Mouse (Mus musculus): ENCODE measurements at regions not wholly inside any gene's neighbourhood (a gene's known extent, or its start where the extent isn't known, plus 50 kb on each side); places are given as distances from the start of the nearest gene placed in this dataset.

DNA sequence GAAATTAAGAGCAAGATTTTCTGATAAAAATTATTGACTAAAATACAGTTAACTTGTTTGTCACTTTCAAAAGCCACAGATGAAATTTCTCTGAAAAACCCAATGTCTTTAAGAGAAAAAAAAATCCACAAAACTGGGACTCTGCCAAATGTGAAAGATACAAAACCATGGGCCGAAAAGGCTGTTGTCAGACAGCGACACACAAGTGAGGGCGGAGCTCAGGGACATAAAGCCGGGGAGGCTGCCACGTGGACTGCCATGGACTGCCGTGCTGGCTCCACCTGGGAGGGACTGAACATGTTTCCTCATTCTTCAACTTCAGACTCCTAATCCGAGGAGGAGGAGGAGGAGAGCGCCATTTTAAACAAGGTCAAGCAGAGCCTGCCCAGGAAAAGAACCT lies 200.4 kb upstream of the Klf14 start:
- DNase-seq (ENCODE audit: low read depth, low spot score), result no peak

GRCm38 (mm10) chr6:31159935-31160670 lies 201.2 kb upstream of the Klf14 start:
- no peak for DNase-seq (ENCODE audit: low read depth, low spot score)

DNA sequence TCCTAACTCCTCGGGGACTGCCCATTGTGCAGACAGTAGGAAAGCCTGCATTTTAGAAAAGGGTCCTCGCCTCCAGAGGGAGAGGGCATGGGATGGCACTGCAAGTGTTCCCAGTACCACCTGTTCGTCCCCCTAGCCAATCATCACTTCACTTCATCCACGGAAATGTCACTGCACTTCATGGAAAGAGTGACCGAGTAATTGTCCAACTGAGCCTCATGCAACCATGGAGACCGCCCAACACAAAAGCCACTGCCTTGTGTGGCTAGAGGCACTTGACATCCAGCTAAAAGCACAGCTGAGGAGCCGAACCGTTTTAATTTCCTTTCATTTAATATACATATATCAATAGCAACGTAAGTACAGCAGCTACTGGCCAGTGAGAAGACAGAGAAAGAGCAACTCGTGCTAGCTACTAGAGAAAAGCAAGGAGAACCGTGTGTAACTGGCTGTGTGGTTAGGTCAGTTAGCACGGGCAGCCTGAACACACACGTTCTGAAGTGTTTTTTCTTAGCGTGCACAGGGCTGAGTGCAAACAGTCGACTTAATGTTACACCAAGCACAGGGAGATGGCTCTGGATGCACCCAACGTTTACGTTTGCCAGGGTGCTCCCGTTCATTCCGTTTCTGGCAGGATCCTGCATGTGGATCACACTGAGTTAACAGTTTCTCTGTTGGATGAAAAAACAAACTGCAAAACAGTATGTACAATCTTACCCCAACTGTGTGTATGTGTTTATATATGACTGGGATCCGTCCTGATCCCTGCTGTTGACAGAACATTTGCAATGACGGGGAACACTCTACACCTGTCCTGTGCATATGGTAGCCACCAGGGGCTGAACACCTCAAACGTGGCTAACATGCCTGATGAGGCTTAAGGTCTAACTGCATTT lies 202.8 kb upstream of the Klf14 start:
- no peak for DNase-seq (ENCODE audit: low read depth, low spot score)

DNA sequence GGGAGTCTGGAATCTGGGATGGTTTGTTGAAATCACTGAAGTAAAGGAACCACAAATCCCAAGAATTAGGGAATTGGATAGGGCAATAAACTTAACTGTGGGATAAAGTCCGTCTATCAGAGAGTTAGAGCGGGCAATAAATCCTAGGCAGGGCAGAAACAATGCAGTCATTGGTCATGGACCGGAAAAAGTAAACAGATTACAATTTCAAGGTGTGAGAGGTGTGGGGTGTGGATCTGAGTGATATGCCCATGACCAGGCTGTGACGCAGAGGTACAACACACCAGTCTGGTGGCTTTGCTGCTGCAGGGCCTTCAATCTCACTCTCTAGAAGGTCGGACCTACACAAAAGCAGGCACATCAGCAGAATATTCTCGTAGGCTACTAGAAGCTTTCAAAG lies 206.1 kb upstream of the Klf14 start:
- DNase-seq (ENCODE audit: low read depth, low spot score), result no peak

GRCm38 (mm10) chr6:31166347-31166746 lies 207.5 kb upstream of the Klf14 start:
- DNase-seq (ENCODE audit: low read depth, low spot score), result no peak

GRCm38 (mm10) chr6:31167732-31168131 lies 208.9 kb upstream of the Klf14 start:
- no peak for DNase-seq (ENCODE audit: low read depth, low spot score)

DNA sequence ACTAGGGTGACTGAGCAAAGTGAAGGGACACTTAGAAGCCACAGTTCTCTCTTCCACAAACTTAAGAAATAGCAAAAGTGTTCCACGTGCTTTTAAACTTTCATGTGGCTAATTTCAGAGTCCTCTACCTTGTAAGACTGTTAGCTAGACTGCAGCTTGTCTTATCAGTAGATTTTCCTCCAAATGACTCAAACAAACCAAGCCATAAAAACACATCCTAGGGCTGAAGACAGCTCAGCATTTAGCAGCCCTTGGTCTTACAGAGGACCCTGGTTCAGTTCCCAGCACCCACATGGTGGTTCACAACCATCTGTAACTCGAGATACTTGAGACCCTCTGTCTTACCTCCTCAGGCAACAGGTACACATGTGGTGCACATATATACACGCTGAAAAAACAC lies 209.9 kb upstream of the Klf14 start:
- DNase-seq (ENCODE audit: low read depth, low spot score), result no peak

DNA sequence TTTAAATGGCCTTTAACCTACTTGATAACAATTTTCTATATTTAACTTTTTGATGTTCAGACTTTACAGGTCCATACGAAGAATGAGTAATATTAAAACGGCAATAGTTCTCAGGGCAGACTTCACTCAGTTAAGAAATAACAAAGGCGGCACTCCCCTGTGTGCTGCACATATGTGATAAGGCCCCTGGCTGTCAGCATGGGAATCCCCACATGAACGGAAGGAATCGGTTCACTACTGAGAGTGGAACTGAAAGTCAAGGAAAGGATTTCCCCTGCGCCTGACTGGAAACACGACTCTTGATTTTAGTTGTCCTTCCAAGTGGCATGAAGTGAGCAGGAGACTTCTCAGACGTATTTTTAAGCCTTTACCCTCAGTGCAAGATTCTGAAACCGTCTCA lies 210.5 kb upstream of the Klf14 start:
- DNase-seq (ENCODE audit: low read depth, low spot score), result no peak

- DNase-seq (ENCODE audit: low read depth, low spot score), result no peak
Measured at GRCm38 (mm10) chr6:31169868-31170600, 211.2 kb upstream of the Klf14 start.

GRCm38 (mm10) chr6:31171831-31172569 lies 213.1 kb upstream of the Klf14 start:
- peak; percentile 63 for DNase-seq (ENCODE audit: low read depth, low spot score)

- no peak for DNase-seq (ENCODE audit: low read depth, low spot score)
Measured at GRCm38 (mm10) chr6:31175769-31176168, 216.9 kb upstream of the Klf14 start.

DNA sequence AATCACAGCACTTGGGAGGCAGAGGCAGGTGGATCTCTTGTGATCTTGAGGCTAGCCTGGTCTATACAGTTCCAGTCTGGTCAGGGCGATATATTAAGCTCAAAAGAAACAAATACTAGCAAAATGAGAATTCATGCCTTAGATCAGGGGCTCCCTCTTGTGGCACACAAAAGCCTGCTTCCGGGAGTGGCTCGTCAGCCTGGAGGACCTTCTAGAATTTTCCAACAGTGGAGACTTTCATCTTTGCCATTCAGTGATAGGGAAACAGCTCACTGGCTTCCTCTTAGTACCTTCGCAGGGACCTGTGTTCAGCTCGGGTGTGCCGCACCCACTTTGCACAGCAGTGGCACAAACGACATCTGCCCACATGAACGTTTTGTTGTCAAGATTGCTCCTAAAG lies 217.5 kb upstream of the Klf14 start:
- no peak for DNase-seq (ENCODE audit: low read depth, low spot score)

DNA sequence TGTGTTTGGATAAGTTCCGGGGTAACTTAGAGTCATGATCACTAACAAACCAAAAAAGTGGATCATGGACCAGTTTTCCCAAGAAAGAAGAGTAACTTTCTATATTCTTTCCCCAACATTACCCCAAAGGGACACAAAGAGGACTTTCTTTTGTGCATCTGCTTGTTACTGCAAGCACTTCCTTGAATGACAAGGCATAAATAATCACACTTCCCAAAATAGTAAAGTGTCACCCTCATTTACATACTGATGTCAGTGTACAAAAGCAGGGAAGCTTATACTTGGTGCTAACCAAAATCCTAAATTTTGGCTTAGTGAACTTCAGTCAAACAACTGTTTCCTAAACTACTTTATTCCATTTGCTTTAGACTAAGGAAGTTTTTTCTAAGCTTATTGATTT lies 218.0 kb upstream of the Klf14 start:
- DNase-seq (ENCODE audit: low read depth, low spot score), result no peak

DNA sequence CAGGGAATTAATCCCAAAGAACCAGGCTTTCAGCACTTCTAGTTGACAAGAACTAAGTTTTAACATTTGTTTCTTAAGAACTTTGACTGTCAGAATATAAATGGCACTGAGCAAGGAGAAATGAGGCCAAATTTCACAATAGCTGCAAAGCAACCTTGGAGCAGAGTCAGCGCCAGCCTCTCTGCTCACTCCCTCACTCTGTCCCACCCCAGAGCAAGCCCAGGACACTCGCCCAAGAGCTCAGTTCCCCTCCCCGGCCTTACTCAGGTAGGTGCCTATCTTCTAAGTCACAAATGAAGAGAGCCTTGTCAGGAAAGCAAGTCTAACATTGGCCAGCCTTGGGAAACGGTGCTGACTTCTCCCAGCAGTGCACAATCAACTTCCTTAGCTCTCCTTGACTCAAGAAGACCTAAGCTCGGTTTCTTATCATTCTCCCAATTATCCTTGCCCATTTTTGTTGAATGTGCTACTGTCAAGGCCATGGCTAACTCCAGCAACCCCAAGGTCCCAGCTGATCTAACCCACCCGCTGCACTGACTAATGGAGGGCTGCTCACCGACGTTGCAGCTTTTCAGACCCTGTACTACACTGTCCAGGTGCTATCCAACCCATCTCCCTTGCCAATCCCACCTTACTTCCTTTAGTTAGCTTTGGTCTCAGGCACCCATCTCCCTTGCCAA lies 219.5 kb upstream of the Klf14 start:
- no peak for DNase-seq (ENCODE audit: low read depth, low spot score)

DNA sequence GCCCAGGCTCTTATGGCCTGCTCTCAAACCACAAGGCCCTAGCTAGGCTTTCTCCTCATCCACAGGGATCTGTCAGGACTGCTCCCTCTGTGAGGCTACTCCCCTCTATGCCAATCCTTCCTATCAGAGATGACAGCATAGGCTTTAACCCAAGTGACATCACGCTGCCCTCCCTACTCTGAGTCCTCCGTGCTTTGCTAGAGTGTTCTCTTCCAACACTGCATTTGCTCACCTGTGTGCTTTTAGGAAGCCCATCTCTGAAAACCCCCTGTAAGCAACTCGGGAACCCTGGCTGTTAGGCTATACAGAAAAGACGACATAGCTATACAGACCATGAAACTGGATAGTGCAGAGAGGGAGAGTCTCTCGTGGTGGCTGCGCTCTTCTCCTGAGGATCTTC lies 216.3 kb upstream of the Mkln1 start:
- no peak for DNase-seq (ENCODE audit: low read depth, low spot score)

DNA sequence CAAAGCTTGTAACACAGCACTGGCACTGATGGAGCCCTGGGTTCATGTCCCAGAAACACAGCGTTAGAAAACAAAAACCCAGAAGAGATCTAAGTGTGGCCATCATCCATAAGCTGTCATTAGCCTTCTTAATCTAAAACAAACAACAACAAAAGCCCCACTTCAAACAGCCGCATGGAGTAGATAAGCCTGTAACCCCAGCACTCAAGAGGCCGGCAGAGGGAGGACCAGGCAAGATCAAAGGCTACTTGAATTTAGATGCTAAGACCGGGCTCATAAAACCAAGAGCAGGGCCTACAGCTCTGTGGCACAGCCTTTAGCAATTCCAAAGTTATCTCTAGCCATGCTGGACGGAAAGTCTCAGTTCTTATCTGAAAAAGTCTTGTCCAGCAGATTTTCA lies 215.4 kb upstream of the Mkln1 start:
- DNase-seq (ENCODE audit: low read depth, low spot score), result no peak

GRCm38 (mm10) chr6:31184554-31184953 lies 214.0 kb upstream of the Mkln1 start:
- DNase-seq (ENCODE audit: low read depth, low spot score), result no peak

DNA sequence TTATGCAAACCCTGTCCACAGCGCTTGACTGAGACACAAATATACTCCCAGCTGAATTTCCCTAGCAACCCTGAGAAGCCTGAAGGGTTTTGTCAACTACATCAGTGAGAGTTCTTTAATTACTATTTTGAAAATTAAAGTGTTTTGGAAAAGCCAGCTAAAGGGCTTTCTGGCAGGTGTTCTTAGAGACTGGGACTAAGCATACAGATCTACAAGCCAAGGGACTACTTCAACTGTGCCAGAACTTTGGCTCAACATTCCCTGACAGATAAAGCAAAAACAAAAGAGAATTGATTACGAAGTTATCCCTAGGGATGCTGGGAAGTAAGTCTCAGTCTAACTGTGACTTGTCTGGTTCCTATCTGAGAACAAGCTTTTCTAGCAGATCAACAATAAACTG lies 213.4 kb upstream of the Mkln1 start:
- no peak for DNase-seq (ENCODE audit: low read depth, low spot score)

- DNase-seq (ENCODE audit: low read depth, low spot score), result no peak
Measured at GRCm38 (mm10) chr6:31188066-31188465, 210.5 kb upstream of the Mkln1 start.

DNA sequence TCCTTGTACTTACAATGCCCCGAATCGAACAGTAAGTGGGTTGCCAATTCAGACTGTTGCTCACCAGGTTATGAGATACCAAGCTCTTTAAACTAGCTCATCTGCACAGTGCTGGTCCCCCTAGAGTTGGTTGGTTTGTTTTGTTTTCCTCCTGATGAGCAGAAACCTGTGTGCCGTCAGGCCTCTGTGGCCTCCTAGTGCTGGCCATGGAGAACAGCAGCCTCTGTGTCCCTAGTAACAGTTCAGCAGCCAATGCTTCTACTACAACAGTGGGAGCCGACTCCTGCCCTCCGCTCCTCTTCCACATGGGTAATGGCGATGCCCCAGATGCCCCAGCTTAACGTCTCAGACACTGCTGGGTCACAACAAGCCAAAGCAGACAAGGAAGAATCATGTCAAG lies 209.5 kb upstream of the Mkln1 start:
- no peak for DNase-seq (ENCODE audit: low read depth, low spot score)

GRCm38 (mm10) chr6:31190070-31190469 lies 208.5 kb upstream of the Mkln1 start:
- DNase-seq (ENCODE audit: low read depth, low spot score), result no peak

Measured in brain, embryonic 18.5 days (tissue).